ENCODE assay signal across 26 mouse cellular contexts in the genomic region with DNA sequence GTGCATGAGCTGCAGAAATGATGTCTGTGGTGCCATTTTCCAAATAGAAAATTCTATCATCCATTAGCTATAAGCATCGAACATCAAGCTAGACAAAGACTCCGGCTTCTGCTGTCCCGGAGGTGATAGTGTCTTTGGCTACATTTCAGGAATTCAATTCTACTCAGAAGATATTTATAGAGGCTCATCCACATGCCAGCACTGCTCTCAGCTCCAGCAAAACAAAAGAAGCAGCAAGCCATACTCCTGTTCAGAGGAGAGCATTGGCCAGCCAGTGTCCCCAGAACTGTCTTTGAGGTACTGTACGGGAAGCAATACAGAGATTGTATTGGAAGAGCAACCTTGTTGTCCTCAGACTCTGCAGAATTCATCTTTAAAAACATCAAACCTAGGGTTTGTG. TPM values are rescaled to one million over a fixed set of nuclear protein-coding genes. Genes with fewer than 3 reads are reported as not detected.
DNase-seq lines count a peak whose midpoint lies in the region; ATAC-seq and TF ChIP-seq lines count a peak whose summit lies in the region.
"Had no signal": no experiment of that assay in that cellular context is flagged by ENCODE, and none has a peak within 500 bp of the region (broad histone marks: within the 10 kb centered on the region; RNA-seq: fewer than 3 reads in every experiment).

No protein-coding gene starts in this region.

- H3K4me3 ChIP-seq in kidney, postnatal 0 days (replicated peaks; ENCODE audit: low read depth, low read length): no peak overlapping the region
- no peak overlapping the region for H3K4me3 ChIP-seq in kidney, embryonic 14.5 days (ENCODE audit: low read length)
- H3K4me3 ChIP-seq in heart, embryonic 11.5 days (ENCODE audit: low read depth, low read length): no peak overlapping the region
- H3K4me3 ChIP-seq: embryonic facial prominence, embryonic 12.5 days; erythroblast, embryonic 14.5 days; forebrain, embryonic 13.5 days; left cerebral cortex, adult 2 months; limb, embryonic 10.5 days; neural tube, embryonic 12.5 days had no signal

- ATAC-seq in kidney, postnatal 0 days (replicated peaks; ENCODE audit: low FRiP score, low read depth): no peak
- no peak for ATAC-seq in kidney, embryonic 14.5 days (ENCODE audit: low FRiP score, low TSS enrichment)
- 0 out of 2 replicates have a peak, but pooled peaks have one; percentile 46 for ATAC-seq in heart, embryonic 11.5 days (replicated peaks; ENCODE audit: insufficient number of reproducible peaks, low FRiP score, low TSS enrichment)
- ATAC-seq: forebrain, embryonic 13.5 days; inflammation-experienced regulatory T-cells, adult 6 months had no signal

- no peak overlapping the region for H3K27ac ChIP-seq in kidney, postnatal 0 days
- H3K27ac ChIP-seq in kidney, embryonic 14.5 days (ENCODE audit: low read depth, low read length): no peak overlapping the region
- H3K27ac ChIP-seq in heart, embryonic 11.5 days (ENCODE audit: low read depth, low read length): no peak overlapping the region
- H3K27ac ChIP-seq: embryonic facial prominence, embryonic 12.5 days; forebrain, embryonic 13.5 days; left cerebral cortex, adult 2 months; limb, embryonic 10.5 days; neural tube, embryonic 12.5 days had no signal

- H3K36me3 ChIP-seq in kidney, postnatal 0 days (ENCODE audit: insufficient read depth, low read length): no peaks in the 10 kb centered on the region
- H3K36me3 ChIP-seq in kidney, embryonic 14.5 days (ENCODE audit: control insufficient read depth, insufficient read depth, low read length): no peaks in the 10 kb centered on the region
- H3K36me3 ChIP-seq in heart, embryonic 11.5 days (ENCODE audit: control insufficient read depth, insufficient read depth, low read length): no peaks in the 10 kb centered on the region
- H3K36me3 ChIP-seq: embryonic facial prominence, embryonic 12.5 days; G1E; limb, embryonic 10.5 days; neural tube, embryonic 12.5 days had no signal

- no peaks in the 10 kb centered on the region for H3K4me1 ChIP-seq in kidney, postnatal 0 days (replicated peaks; ENCODE audit: insufficient read depth, low read length)
- H3K4me1 ChIP-seq in kidney, embryonic 14.5 days (ENCODE audit: control insufficient read depth, insufficient read depth, low read length): no peaks in the 10 kb centered on the region
- no peaks in the 10 kb centered on the region for H3K4me1 ChIP-seq in heart, embryonic 11.5 days (ENCODE audit: control insufficient read depth, insufficient read depth, low read length)
- H3K4me1 ChIP-seq: embryonic facial prominence, embryonic 12.5 days; limb, embryonic 10.5 days had no signal

- DNase-seq in cerebellum, postnatal 25 days: peak; percentile 7 to 25
- DNase-seq in cerebellum, adult 18-20 months: no peak
- DNase-seq in kidney, postnatal 0 days (ENCODE audit: low spot score): peak; percentile 2
- DNase-seq in heart, postnatal 10 days: peak; percentile 42 to 53
- DNase-seq in urinary bladder, postnatal 14 days (ENCODE audit: low spot score): no peak
- DNase-seq in adrenal gland, postnatal 14 days: no peak
- DNase-seq: adrenal gland, postnatal 36 days; gastrocnemius, postnatal 14 days; kidney, adult 8-10 months; kidney, postnatal 36 days; layer of hippocampus, adult 9-11 months; lung, adult 18-20 months; lung, postnatal 36 days; thymus, postnatal 14 days had no signal

- no peak overlapping the region for H3K9ac ChIP-seq in kidney, postnatal 0 days (ENCODE audit: low read depth, low read length)
- H3K9ac ChIP-seq in kidney, embryonic 14.5 days (ENCODE audit: low read depth, low read length): no peak overlapping the region
- no peak overlapping the region for H3K9ac ChIP-seq in heart, embryonic 11.5 days (ENCODE audit: low read depth, low read length)
- H3K9ac ChIP-seq: embryonic facial prominence, embryonic 12.5 days; forebrain, embryonic 13.5 days; neural tube, embryonic 12.5 days had no signal

- intact Hi-C loops in heart, postnatal 10 days (cut with DNase I): loop anchor here (5.0 kb wide), 1 partner anchor 55 kb away; no protein-coding TSS in a partner anchor

- no peak for TF ChIP-seq CTCF in kidney, postnatal 0 days (IDR thresholded peaks at IDR 0.05; ENCODE audit: low read depth)

- WGBS in kidney, postnatal 0 days: 77% methylated on average over 4 of the region's 4 CpGs
- 87% methylated on average over 4 of the region's 4 CpGs for WGBS in kidney, embryonic 14.5 days
- WGBS in heart, embryonic 11.5 days (ENCODE audit: insufficient replicate concordance): 55% methylated on average over 4 of the region's 4 CpGs

- H3K4me2 ChIP-seq in kidney, postnatal 0 days (ENCODE audit: low read length): no peak overlapping the region
- no peak overlapping the region for H3K4me2 ChIP-seq in kidney, embryonic 14.5 days (replicated peaks; ENCODE audit: low read depth, low read length)
- no peak overlapping the region for H3K4me2 ChIP-seq in heart, embryonic 11.5 days
- H3K4me2 ChIP-seq: embryonic facial prominence, embryonic 12.5 days; forebrain, embryonic 13.5 days; neural tube, embryonic 12.5 days had no signal

- no peaks in the 10 kb centered on the region for H3K27me3 ChIP-seq in kidney, postnatal 0 days (ENCODE audit: insufficient read depth, low read length)
- H3K27me3 ChIP-seq in kidney, embryonic 14.5 days (ENCODE audit: control insufficient read depth, insufficient read depth, low read length): no peaks in the 10 kb centered on the region
- no peaks in the 10 kb centered on the region for H3K27me3 ChIP-seq in heart, embryonic 11.5 days (ENCODE audit: control insufficient read depth, insufficient read depth, low read length)
- H3K27me3 ChIP-seq: embryonic facial prominence, embryonic 12.5 days; forebrain, embryonic 13.5 days; neural tube, embryonic 12.5 days had no signal

- no peaks in the 10 kb centered on the region for H3K9me3 ChIP-seq in kidney, postnatal 0 days (replicated peaks; ENCODE audit: low read length)
- H3K9me3 ChIP-seq in kidney, embryonic 14.5 days (ENCODE audit: control insufficient read depth, low read length): no peaks in the 10 kb centered on the region
- no peaks in the 10 kb centered on the region for H3K9me3 ChIP-seq in heart, embryonic 11.5 days (replicated peaks; ENCODE audit: control insufficient read depth, low read length)
- H3K9me3 ChIP-seq: embryonic facial prominence, embryonic 12.5 days; forebrain, embryonic 13.5 days; G1E; limb, embryonic 10.5 days; neural tube, embryonic 12.5 days had no signal

RNA-seq across cellular contexts. Expression of a gene that starts 59.2 kb away (rescaled TPM):
- polyA plus RNA-seq in kidney, postnatal 0 days (2015; fragmentation: Nextera tagmentation; extraction: Ambion mirVana): 1.3 and 1.5 TPM in 2 replicates
- polyA plus RNA-seq in kidney, embryonic 14.5 days (2014; fragmentation: Nextera tagmentation; extraction: Ambion mirVana): 4.7 and 6.6 TPM in 2 replicates
- 2.3 and 2.5 TPM in 2 replicates for polyA plus RNA-seq in heart, embryonic 11.5 days (2014; fragmentation: Nextera tagmentation; extraction: Ambion mirVana)
- total RNA-seq in heart, postnatal 10 days (2021): 1 to 10 TPM; 1.3 to 1.4 TPM
- 2.4 and 3.1 TPM in 2 replicates for total RNA-seq in adrenal gland, postnatal 14 days (2021)
- total RNA-seq: monocyte, adult 5-6 weeks had no signal
- polyA plus RNA-seq: G1E; liver, adult 2 months had no signal

Comparison
In these comparisons a context has a peak if more than half of its experiments do, and no peak if none do; other contexts are left out.
1. DNase-seq: peak in cerebellum, postnatal 25 days (2 of 2), kidney, postnatal 0 days (single experiment) and heart, postnatal 10 days (2 of 2); none in cerebellum, adult 18-20 months (0 of 2), urinary bladder, postnatal 14 days (single experiment) and adrenal gland, postnatal 14 days (single experiment).